Mouse (Mus musculus) heart, adult 2 months (tissue): Measurements from ENCODE around the gene Ldb3.

Source experiments
- CTCF ChIP-seq: fragments of 200-600 bp; IDR thresholded peaks from 2 replicates; pipeline ENCODE4 v1.8.1; 2022; ENCODE audit warnings: antibody characterized with exemption, mild to moderate bottlenecking, moderate library complexity
- EP300 ChIP-seq: fragments of 200-500 bp; IDR thresholded peaks from 2 replicates; pipeline ENCODE4 v1.6.1; 2011; ENCODE audit warnings: low read depth, low read length, control low read depth; ENCODE audit not compliant: insufficient read depth
- POLR2A ChIP-seq: fragments of 200-500 bp; IDR thresholded peaks from 2 replicates; pipeline ENCODE4 v1.6.1; 2011; ENCODE audit warnings: mild to moderate bottlenecking, low read depth, low read length, control low read depth; ENCODE audit not compliant: insufficient read depth

GRCm38 (mm10) chr14:34501447-34501803 lies 87.1 kb downstream of the Ldb3 start:
- TF ChIP-seq CTCF: no peak
- no peak for TF ChIP-seq POLR2A
- no peak for TF ChIP-seq EP300
